In the genomic region with DNA sequence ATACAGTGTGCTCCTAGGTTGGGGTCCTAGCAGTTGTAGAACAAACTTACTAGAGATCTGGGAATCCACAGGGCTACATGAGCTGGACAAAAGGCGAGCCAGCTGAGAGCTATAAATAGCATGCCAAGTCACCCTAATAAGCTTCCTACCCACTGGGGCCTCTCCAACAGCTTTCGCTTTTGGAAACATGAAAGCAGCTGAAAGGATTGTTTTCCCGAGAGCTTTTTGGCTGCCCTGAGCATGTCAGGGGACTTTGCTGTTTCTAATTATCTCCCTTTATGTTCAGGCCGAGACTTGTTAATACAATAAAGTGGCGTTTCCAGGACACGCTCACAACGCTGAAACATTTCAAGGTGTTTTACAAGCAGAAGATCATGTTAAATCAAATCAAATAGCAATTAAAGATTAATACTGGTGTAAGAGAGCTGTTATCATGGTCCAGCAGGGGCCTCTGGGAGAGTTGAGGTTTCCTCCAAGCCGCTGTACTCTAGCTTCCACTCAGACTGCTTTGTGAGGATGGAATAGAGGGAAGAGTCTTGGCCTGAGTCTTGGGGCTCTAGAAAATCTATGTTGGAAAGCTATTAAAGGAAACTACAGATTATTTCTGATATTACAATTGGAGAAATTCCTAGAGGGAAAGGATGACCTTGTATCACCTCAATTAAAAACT, we compare ENCODE assay signal across 9 mouse cellular contexts.
DNase-seq lines count a peak whose midpoint lies in the region; ATAC-seq lines count a peak whose summit lies in the region.
"Had no signal": no experiment of that assay in that cellular context is flagged by ENCODE, and none has a peak within 500 bp of the region (broad histone marks: within the 10 kb centered on the region; RNA-seq: fewer than 3 reads in every experiment).

No protein-coding gene starts in this region.

- no peak overlapping the region; the same call in 1 of the 2 replicates for H3K4me2 ChIP-seq in forebrain, embryonic 12.5 days
- peak overlapping the region; percentile 46; the same call in 1 of the 2 replicates for H3K4me2 ChIP-seq in heart, embryonic 16.5 days (ENCODE audit: low read depth, low read length)
- H3K4me2 ChIP-seq in limb, embryonic 12.5 days = peak overlapping the region; percentile 15; the same call in 1 of the 2 replicates
- no peak overlapping the region for H3K4me2 ChIP-seq in neural tube, embryonic 15.5 days
- no peak overlapping the region for H3K4me2 ChIP-seq in liver, embryonic 11.5 days

- no peak overlapping the region for H3K4me3 ChIP-seq in forebrain, embryonic 12.5 days (replicated peaks)
- H3K4me3 ChIP-seq in heart, embryonic 16.5 days (ENCODE audit: low read length) = peak overlapping the region; percentile 14
- no peak overlapping the region for H3K4me3 ChIP-seq in limb, embryonic 12.5 days (replicated peaks)
- H3K4me3 ChIP-seq in neural tube, embryonic 15.5 days (replicated peaks) = no peak overlapping the region
- no peak overlapping the region for H3K4me3 ChIP-seq in liver, embryonic 11.5 days (ENCODE audit: low read depth, low read length)

- no peaks in the 10 kb centered on the region; the same call in 1 of the 2 replicates for H3K9me3 ChIP-seq in forebrain, embryonic 12.5 days
- H3K9me3 ChIP-seq in heart, embryonic 16.5 days (replicated peaks; ENCODE audit: control insufficient read depth, low read length) = no peaks in the 10 kb centered on the region
- no peaks in the 10 kb centered on the region for H3K9me3 ChIP-seq in limb, embryonic 12.5 days
- H3K9me3 ChIP-seq in neural tube, embryonic 15.5 days (replicated peaks) = no peaks in the 10 kb centered on the region
- no peaks in the 10 kb centered on the region for H3K9me3 ChIP-seq in liver, embryonic 11.5 days (ENCODE audit: control insufficient read depth, low read length)

- DNase-seq in adrenal gland, adult 8-10 months = peak; percentile 12
- DNase-seq in cerebellum, adult 11 months = peak; percentile 27
- no peak for DNase-seq in natural killer cell, adult 2 months (ENCODE audit: low spot score in 2 of 2)
- no peak for DNase-seq in liver, embryonic 11.5 days (ENCODE audit: low spot score)

- H3K4me1 ChIP-seq in forebrain, embryonic 12.5 days = peaks cover 7% of the 10 kb centered on the region
- H3K4me1 ChIP-seq in heart, embryonic 16.5 days (ENCODE audit: control insufficient read depth, insufficient read depth, low read length) = no peaks in the 10 kb centered on the region
- peaks cover 6% of the 10 kb centered on the region for H3K4me1 ChIP-seq in limb, embryonic 12.5 days (replicated peaks)
- H3K4me1 ChIP-seq in neural tube, embryonic 15.5 days = peaks cover 8% of the 10 kb centered on the region
- H3K4me1 ChIP-seq in liver, embryonic 11.5 days (replicated peaks; ENCODE audit: control insufficient read depth, insufficient read depth, low read length) = no peaks in the 10 kb centered on the region

- peaks cover 30% of the 10 kb centered on the region for H3K27me3 ChIP-seq in forebrain, embryonic 12.5 days
- no peaks in the 10 kb centered on the region for H3K27me3 ChIP-seq in heart, embryonic 16.5 days (ENCODE audit: control insufficient read depth, insufficient read depth, low read length)
- H3K27me3 ChIP-seq in limb, embryonic 12.5 days = no peaks in the 10 kb centered on the region; the same call in 1 of the 2 replicates
- H3K27me3 ChIP-seq in neural tube, embryonic 15.5 days (replicated peaks) = no peaks in the 10 kb centered on the region
- no peaks in the 10 kb centered on the region for H3K27me3 ChIP-seq in liver, embryonic 11.5 days (replicated peaks; ENCODE audit: control insufficient read depth, insufficient read depth, low read length)

- no peaks in the 10 kb centered on the region for H3K36me3 ChIP-seq in forebrain, embryonic 12.5 days (replicated peaks)
- H3K36me3 ChIP-seq in heart, embryonic 16.5 days (ENCODE audit: control insufficient read depth, insufficient read depth) = no peaks in the 10 kb centered on the region
- H3K36me3 ChIP-seq in limb, embryonic 12.5 days = no peaks in the 10 kb centered on the region
- H3K36me3 ChIP-seq in neural tube, embryonic 15.5 days = no peaks in the 10 kb centered on the region
- H3K36me3 ChIP-seq in liver, embryonic 11.5 days (ENCODE audit: control insufficient read depth, insufficient read depth, low read length) = no peaks in the 10 kb centered on the region

- 5% methylated on average over 8 of the region's 8 CpGs for WGBS in forebrain, embryonic 12.5 days
- 24% methylated on average over 8 of the region's 8 CpGs for WGBS in heart, embryonic 16.5 days
- WGBS in limb, embryonic 12.5 days = 4% methylated on average over 8 of the region's 8 CpGs
- 13% methylated on average over 8 of the region's 8 CpGs for WGBS in neural tube, embryonic 15.5 days
- 66% methylated on average over 8 of the region's 8 CpGs for WGBS in liver, embryonic 11.5 days

- H3K9ac ChIP-seq in forebrain, embryonic 12.5 days = no peak overlapping the region
- H3K9ac ChIP-seq in heart, embryonic 16.5 days (ENCODE audit: low read length) = peak overlapping the region; percentile 40
- no peak overlapping the region for H3K9ac ChIP-seq in limb, embryonic 12.5 days (replicated peaks)
- H3K9ac ChIP-seq in neural tube, embryonic 15.5 days (replicated peaks) = no peak overlapping the region
- H3K9ac ChIP-seq in liver, embryonic 11.5 days (ENCODE audit: low read depth, low read length) = no peak overlapping the region
- H3K9ac ChIP-seq: liver, embryonic 14.5 days had no signal

- no peak overlapping the region for H3K27ac ChIP-seq in forebrain, embryonic 12.5 days
- H3K27ac ChIP-seq in heart, embryonic 16.5 days (ENCODE audit: low read length) = peak overlapping the region; percentile 90
- peak overlapping the region; percentile 62 for H3K27ac ChIP-seq in limb, embryonic 12.5 days
- no peak overlapping the region for H3K27ac ChIP-seq in neural tube, embryonic 15.5 days (replicated peaks)
- H3K27ac ChIP-seq in liver, embryonic 11.5 days (ENCODE audit: low read depth, low read length) = no peak overlapping the region
- H3K27ac ChIP-seq: liver, embryonic 14.5 days had no signal

- peak; percentile 75 for ATAC-seq in forebrain, embryonic 12.5 days (ENCODE audit: low FRiP score)
- peak; percentile 83 for ATAC-seq in heart, embryonic 16.5 days (replicated peaks; ENCODE audit: extremely low read depth, insufficient read depth, low FRiP score)
- ATAC-seq in limb, embryonic 12.5 days (ENCODE audit: insufficient number of reproducible peaks, insufficient read depth, low FRiP score, low TSS enrichment, low read depth) = peak; percentile 85
- ATAC-seq in neural tube, embryonic 15.5 days (ENCODE audit: low FRiP score) = 0 out of 2 replicates have a peak, but pooled peaks have one; percentile 45
- no peak for ATAC-seq in liver, embryonic 11.5 days (replicated peaks; ENCODE audit: low FRiP score)

Comparison
In these comparisons a context has a peak if more than half of its experiments do, and no peak if none do; other contexts are left out.
1. DNase-seq: peak in adrenal gland, adult 8-10 months (single experiment) and cerebellum, adult 11 months (single experiment); none in natural killer cell, adult 2 months (0 of 2) and liver, embryonic 11.5 days (single experiment).
2. H3K27ac ChIP-seq: peak in heart, embryonic 16.5 days (single experiment) and limb, embryonic 12.5 days (single experiment); none in forebrain, embryonic 12.5 days (single experiment), neural tube, embryonic 15.5 days (single experiment) and liver, embryonic 11.5 days (single experiment).
3. H3K4me2 ChIP-seq: peak in heart, embryonic 16.5 days (single experiment) and limb, embryonic 12.5 days (single experiment); none in forebrain, embryonic 12.5 days (single experiment), neural tube, embryonic 15.5 days (single experiment) and liver, embryonic 11.5 days (single experiment).